Mouse (Mus musculus) MEL (cell line): ENCODE measurements around the gene Ces2f.

ENCODE experiments used
- CHD2 ChIP-seq: IDR thresholded peaks from 2 replicates; pipeline ENCODE4 v1.6.1; 2011; ENCODE audit warnings: low read length, improper control_type of control experiment
- CTCF ChIP-seq, 3 experiments: IDR thresholded peaks in 2 of 3; conservative IDR thresholded peaks in 1 of 3; 2 replicates each; pipeline ENCODE4 v1.5.1; 2011 to 2012; ENCODE audit warnings: low read length in 3 of 3, low read depth in 2 of 3, mild to moderate bottlenecking in 2 of 3, improper control_type of control experiment in 1 of 3, inconsistent platforms in 1 of 3, mixed read lengths in 1 of 3, moderate library complexity in 1 of 3; ENCODE audit not compliant: control insufficient read depth in 1 of 3, insufficient read depth in 1 of 3, poor library complexity in 1 of 3, severe bottlenecking in 1 of 3
- EP300 ChIP-seq, 2 experiments: IDR thresholded peaks; 2 replicates each; pipeline ENCODE4 v1.6.1; 2011; ENCODE audit warnings: improper control_type of control experiment in 2 of 2, low read length in 2 of 2, low read depth in 1 of 2, mild to moderate bottlenecking in 1 of 2
- HCFC1 ChIP-seq: IDR thresholded peaks from 2 replicates; pipeline ENCODE4 v1.6.1; 2012; ENCODE audit warnings: low read depth, mild to moderate bottlenecking, inconsistent platforms, low read length, improper control_type of control experiment, moderate library complexity
- JUND ChIP-seq: IDR thresholded peaks from 2 replicates; pipeline ENCODE4 v1.6.1; 2011; ENCODE audit warnings: low read depth, mild to moderate bottlenecking, improper control_type of control experiment, low read length
- MAX ChIP-seq: IDR thresholded peaks from 2 replicates; pipeline ENCODE4 v1.6.1; 2011; ENCODE audit warnings: low read length, improper control_type of control experiment
- MXI1 ChIP-seq: IDR thresholded peaks from 2 replicates; pipeline ENCODE4 v1.6.1; 2011; ENCODE audit warnings: mild to moderate bottlenecking, low read depth, low read length, improper control_type of control experiment
- MYC ChIP-seq: IDR thresholded peaks from 2 replicates; pipeline ENCODE4 v1.6.1; 2011; ENCODE audit warnings: low read depth, mild to moderate bottlenecking, low read length, improper control_type of control experiment, moderate library complexity
- POLR2A ChIP-seq, 2 experiments: IDR thresholded peaks; 2 replicates each; pipeline ENCODE4 v1.6.1; 2011 to 2012; ENCODE audit warnings: low read length in 2 of 2, mild to moderate bottlenecking in 2 of 2, control low read depth in 1 of 2, improper control_type of control experiment in 1 of 2, low read depth in 1 of 2, moderate library complexity in 1 of 2; ENCODE audit not compliant: control insufficient read depth in 1 of 2, insufficient read depth in 1 of 2, poor library complexity in 1 of 2
- RAD21 ChIP-seq: IDR thresholded peaks from 2 replicates; pipeline ENCODE4 v1.6.1; 2011; ENCODE audit warnings: mild to moderate bottlenecking, low read depth, low read length, improper control_type of control experiment
- RCOR1 ChIP-seq: IDR thresholded peaks from 2 replicates; pipeline ENCODE4 v1.6.1; 2012; ENCODE audit warnings: low read depth, mild to moderate bottlenecking, inconsistent platforms, low read length, improper control_type of control experiment
- TBP ChIP-seq: IDR thresholded peaks from 2 replicates; pipeline ENCODE4 v1.8.0; 2011; ENCODE audit warnings: low read depth, low read length, improper control_type of control experiment
- TCF12 ChIP-seq: IDR thresholded peaks from 2 replicates; pipeline ENCODE4 v1.6.1; 2014; ENCODE audit warnings: low read depth, mild to moderate bottlenecking, inconsistent platforms, low read length, improper control_type of control experiment, moderate library complexity
- ZC3H11A ChIP-seq: IDR thresholded peaks from 2 replicates; pipeline ENCODE4 v1.6.1; 2012; ENCODE audit warnings: low read depth, mild to moderate bottlenecking, inconsistent platforms, low read length, improper control_type of control experiment

- TF ChIP-seq EP300 (IDR thresholded peaks at IDR 0.05; ENCODE audit: low read depth in 1 of 2, low read length in 2 of 2) (no peak), POLR2A (IDR thresholded peaks at IDR 0.05; ENCODE audit: control insufficient read depth in 1 of 2, insufficient read depth in 1 of 2, low read depth in 1 of 2, low read length in 2 of 2, poor library complexity in 1 of 2) (no peak), JUND (no peak), CTCF (IDR thresholded peaks at IDR 0.05 in 2 of 3, conservative IDR thresholded peaks at IDR 0.05 in 1 of 3; ENCODE audit: control insufficient read depth in 1 of 3, insufficient read depth in 1 of 3, low read depth in 2 of 3, low read length in 3 of 3, poor library complexity in 1 of 3, severe bottlenecking in 1 of 3) (no peak), TCF12 (no peak), CHD2 (no peak), TBP (no peak), RAD21 (no peak), MXI1 (no peak), RCOR1 (no peak), HCFC1 (no peak), ZC3H11A (no peak), MAX (no peak), MYC (no peak)
Measured at GRCm38 (mm10) chr8:104927301-104927700, 19.9 kb upstream of the Ces2f start.
